Mouse (Mus musculus) spleen, adult 2 months (tissue): ENCODE results near the gene Vwc2. TPM values are rescaled to one million over a fixed set of nuclear protein-coding genes. Genes with fewer than 3 reads are reported as not detected.

Source experiments
- DNase-seq, 2 experiments: peaks; one replicate each; pipeline versions ENCODE4 v3.0.0 to v3.0.0-alpha.2; 2012 to 2021; ENCODE audit warnings: low spot score in 2 of 2, low read depth in 1 of 2
- H3K27ac ChIP-seq: fragments of 200-500 bp; 2 replicates; pipeline ENCODE4 v1.5.1; 2012; ENCODE audit warnings: low read length, inconsistent platforms; ENCODE audit not compliant: insufficient read depth
- H3K27me3 ChIP-seq: fragments of 200-500 bp; 2 replicates; pipeline ENCODE4 v1.6.1; 2012; ENCODE audit warnings: mild to moderate bottlenecking, moderate library complexity, low read length, inconsistent platforms; ENCODE audit not compliant: control insufficient read depth, insufficient read depth
- H3K36me3 ChIP-seq: fragments of 200-500 bp; 2 replicates; pipeline ENCODE4 v1.6.1; 2012; ENCODE audit warnings: mild to moderate bottlenecking, low read length, inconsistent platforms; ENCODE audit not compliant: control insufficient read depth, insufficient read depth
- H3K4me1 ChIP-seq: fragments of 200-500 bp; 2 replicates; pipeline ENCODE4 v1.6.1; 2011; ENCODE audit warnings: inconsistent platforms; ENCODE audit not compliant: control insufficient read depth, insufficient read depth, insufficient read length
- H3K4me3 ChIP-seq: fragments of 200-500 bp; 2 replicates; pipeline ENCODE4 v1.5.1; 2011; ENCODE audit warnings: mild to moderate bottlenecking, inconsistent platforms; ENCODE audit not compliant: insufficient read depth, insufficient read length; ENCODE audit errors: extremely low read depth
- CTCF ChIP-seq: fragments of 200-500 bp; IDR thresholded peaks from 2 replicates; pipeline ENCODE4 v1.5.1; 2011; ENCODE audit warnings: mild to moderate bottlenecking, inconsistent platforms; ENCODE audit not compliant: insufficient read depth, insufficient read length, insufficient replicate concordance; ENCODE audit errors: extremely low read depth
- POLR2A ChIP-seq: fragments of 200-500 bp; IDR thresholded peaks from 2 replicates; pipeline ENCODE4 v1.6.1; 2011; ENCODE audit warnings: low read depth, low read length, inconsistent platforms
- WGBS: fragments of 180-500 bp; shearing (Covaris S2); methylation state at CpG from one replicate; pipeline ENCODE4 v1.1.7; 2018; 5-methylcytosine and 5-hydroxymethylcytosine counted together
- polyA plus RNA-seq: library from polyadenylated mRNA; depleted of rRNA; stranded (reverse); fragments of >200 nt; gene quantifications from 2 replicates; pipeline ENCODE4 v1.2.3, GENCODE M21; 2012

Vwc2 gene
- polyA plus RNA-seq, 1 experiment, result 0.33 TPM

- Histone ChIP-seq H3K4me1 (no peaks in the 10 kb centered on the region), H3K27ac (no peak overlapping the region), H3K4me3 (no peak overlapping the region), H3K36me3 (no peaks in the 10 kb centered on the region), H3K27me3 (no peaks in the 10 kb centered on the region)
- no peak for DNase-seq
- no peak for TF ChIP-seq POLR2A
- TF ChIP-seq CTCF, result no peak
- WGBS, result 60% methylated on average over 3 of the region's 3 CpGs
Observed at GRCm38 (mm10) chr11:11108922-11109321, 5.1 kb upstream of the Vwc2 start.

DNA sequence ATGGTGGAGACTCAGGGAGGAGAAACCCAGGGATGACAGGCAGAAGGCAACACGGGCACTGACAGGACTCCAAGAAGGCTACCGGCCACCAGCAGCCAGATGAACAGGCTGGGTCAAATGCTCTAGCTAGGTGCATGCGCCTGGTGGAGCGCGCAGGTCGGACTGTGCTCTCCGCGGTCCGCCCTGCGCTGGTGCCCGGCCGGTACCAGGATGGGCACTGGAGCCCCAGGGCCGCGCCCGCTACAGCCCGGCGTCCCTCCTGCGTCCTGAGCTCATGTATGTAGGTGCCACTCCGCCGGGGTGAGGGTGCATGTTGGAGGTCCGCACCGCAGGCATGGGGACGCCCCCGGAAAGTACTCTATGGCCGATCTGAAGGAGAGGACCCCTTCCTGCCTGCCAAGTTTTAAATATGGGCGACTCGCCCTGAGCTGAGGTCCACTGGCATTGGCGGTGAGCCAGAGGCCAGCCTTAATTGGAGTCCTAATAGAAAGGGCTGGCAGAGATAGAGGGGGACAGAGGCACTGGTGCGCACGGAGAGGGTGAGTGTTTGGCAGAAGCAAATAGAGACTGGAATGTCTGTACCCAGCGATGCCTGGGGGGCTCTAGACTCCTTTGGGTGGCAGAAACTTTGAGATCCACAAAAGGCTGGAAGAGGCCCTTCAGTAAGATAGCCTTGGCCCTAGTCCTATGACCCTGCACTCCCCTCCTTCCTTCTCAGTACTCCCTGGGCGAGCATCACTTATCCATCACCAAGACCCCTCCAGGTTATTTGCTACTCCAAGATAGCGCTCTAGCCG is 409 bp downstream of the Vwc2 start:
- Histone ChIP-seq H3K27me3 (peaks cover 5% of the 10 kb centered on the region), H3K4me3 (no peak overlapping the region), H3K36me3 (no peaks in the 10 kb centered on the region), H3K27ac (no peak overlapping the region), H3K4me1 (no peaks in the 10 kb centered on the region)
- 8% methylated on average over 34 of the region's 34 CpGs for WGBS
- DNase-seq, result no peak
- TF ChIP-seq CTCF, result no peak
- no peak for TF ChIP-seq POLR2A

DNA sequence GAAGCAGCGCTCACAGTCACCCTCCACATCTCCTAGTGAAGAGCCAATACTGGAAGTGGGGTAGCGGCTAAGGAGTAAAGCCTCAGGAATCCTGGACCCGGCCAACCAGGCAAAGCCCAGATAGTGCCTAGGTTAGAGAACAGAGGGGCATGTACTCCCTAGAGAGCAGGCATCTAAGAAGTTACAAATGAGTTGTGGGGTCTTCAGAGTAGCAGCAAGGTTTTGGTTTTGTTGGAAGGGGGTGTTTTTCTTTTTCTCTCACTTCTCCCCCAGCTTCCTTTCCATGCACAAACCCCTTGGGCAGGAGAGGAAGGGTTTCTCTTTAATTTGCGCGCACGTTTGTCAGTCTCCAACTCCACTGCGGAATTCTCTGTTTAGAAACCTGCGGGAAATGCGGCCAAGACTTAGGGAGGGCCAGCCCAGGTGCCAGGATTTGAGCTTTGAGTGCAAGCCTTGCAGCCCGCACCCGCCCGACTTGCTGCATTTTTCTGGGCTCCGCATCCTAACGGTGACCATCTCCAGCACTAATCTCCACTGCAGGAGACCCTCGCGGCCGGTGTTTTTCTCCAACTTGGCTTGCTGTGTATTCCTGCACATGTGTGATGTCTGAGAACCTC is 1.1 kb downstream of the Vwc2 start:
- Histone ChIP-seq H3K27ac (no peak overlapping the region), H3K27me3 (peaks cover 5% of the 10 kb centered on the region), H3K4me3 (no peak overlapping the region), H3K4me1 (no peaks in the 10 kb centered on the region), H3K36me3 (no peaks in the 10 kb centered on the region)
- 4% methylated on average over 17 of the region's 17 CpGs for WGBS
- no peak for DNase-seq
- TF ChIP-seq POLR2A (no peak), CTCF (no peak)

DNA sequence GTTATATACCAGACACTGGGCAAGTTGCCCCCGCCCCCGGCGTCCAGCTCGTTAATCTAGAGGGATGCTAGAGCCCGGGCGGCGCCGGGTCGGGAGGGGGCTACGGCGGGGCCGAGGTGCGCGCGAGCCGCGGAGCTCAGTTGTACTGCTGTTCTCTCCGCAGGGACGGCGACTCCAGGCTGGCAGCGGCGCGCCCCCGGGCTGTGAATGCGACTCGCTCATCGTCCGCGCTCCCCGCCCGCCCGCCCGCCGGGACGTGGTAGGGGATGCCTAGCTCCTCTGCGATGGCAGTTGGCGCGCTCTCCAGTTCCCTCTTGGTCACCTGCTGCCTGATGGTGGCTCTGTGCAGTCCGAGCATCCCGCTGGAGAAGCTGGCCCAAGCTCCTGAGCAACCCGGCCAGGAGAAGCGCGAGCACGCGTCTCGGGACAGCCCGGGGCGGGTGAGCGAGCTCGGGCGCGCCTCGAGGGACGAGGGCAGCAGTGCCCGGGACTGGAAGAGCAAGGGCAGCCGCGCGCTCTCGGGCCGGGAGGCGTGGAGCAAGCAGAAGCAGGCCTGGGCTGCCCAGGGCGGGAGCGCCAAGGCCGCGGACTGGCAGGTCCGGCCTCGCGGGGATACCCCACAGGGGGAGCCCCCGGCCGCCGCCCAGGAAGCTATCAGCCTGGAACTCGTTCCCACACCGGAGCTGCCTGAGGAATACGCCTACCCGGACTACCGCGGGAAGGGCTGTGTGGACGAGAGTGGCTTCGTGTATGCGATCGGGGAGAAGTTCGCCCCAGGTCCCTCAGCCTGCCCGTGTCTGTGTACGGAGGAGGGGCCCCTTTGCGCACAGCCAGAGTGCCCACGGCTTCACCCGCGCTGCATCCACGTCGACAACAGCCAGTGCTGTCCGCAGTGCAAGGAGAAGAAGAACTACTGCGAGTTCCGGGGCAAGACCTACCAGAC is 1.9 kb downstream of the Vwc2 start:
- H3K27ac ChIP-seq, result no peak overlapping the region
- no peak overlapping the region for H3K4me3 ChIP-seq
- peaks cover 5% of the 10 kb centered on the region for H3K27me3 ChIP-seq
- DNase-seq, result no peak
- H3K4me1 ChIP-seq, result no peaks in the 10 kb centered on the region
- 3% methylated on average over 93 of the region's 93 CpGs for WGBS
- no peaks in the 10 kb centered on the region for H3K36me3 ChIP-seq
- no peak for TF ChIP-seq CTCF
- TF ChIP-seq POLR2A, result no peak

DNA sequence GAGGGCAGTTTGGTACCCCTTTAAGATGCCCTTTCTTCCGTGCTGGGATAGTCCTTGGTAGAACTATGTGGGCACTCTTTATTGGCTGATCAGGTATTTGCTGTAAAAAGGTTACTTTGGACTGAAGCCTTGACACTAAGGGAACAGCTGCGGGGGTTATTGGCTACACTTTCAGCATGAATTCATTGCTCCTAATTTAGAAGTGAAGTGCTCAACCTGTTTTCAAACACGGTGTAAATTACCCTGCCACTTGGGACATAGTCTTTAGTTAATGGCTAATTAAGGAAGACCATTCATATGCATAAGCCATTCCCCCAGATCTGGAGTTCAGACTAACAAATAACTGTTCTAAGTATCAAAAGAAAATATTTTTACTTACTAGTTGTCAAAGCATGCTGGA is 2.7 kb downstream of the Vwc2 start:
- H3K4me3 ChIP-seq, result no peak overlapping the region
- peaks cover 5% of the 10 kb centered on the region for H3K27me3 ChIP-seq
- WGBS, result 8% methylated on average over 3 of the region's 3 CpGs

DNA sequence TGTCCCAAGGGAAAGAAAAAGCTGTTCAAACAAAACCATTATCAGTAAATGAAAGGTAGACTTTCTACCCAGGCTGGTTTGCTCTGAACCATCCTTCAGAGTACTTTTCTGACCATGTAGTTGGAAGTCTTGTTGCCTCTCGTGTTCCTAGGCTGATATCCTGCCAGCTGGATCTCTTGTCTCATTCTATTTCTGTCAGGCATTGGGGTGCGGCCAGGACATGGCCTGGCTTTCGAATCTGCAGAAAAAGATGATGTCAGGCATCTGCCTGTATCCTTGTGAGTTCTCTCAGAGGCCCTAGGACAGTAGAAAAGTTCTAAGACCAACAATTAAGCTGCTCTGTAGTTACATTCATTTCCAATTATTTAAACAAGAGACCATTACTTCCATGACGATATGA is 8.8 kb downstream of the Vwc2 start:
- DNase-seq, result no peak
- no peak overlapping the region for H3K27ac ChIP-seq
- no peaks in the 10 kb centered on the region for H3K4me1 ChIP-seq
- H3K4me3 ChIP-seq, result no peak overlapping the region
- WGBS, result 75% methylated on average over 4 of the region's 4 CpGs
- H3K27me3 ChIP-seq, result no peaks in the 10 kb centered on the region
- TF ChIP-seq POLR2A, result no peak
- no peak for TF ChIP-seq CTCF
- no peaks in the 10 kb centered on the region for H3K36me3 ChIP-seq

More for the DNA sequence above, 2.7 kb downstream of the Vwc2 start:
- Histone ChIP-seq H3K36me3 (no peaks in the 10 kb centered on the region), H3K27ac (no peak overlapping the region), H3K4me1 (no peaks in the 10 kb centered on the region)
- DNase-seq, result no peak
- no peak for TF ChIP-seq POLR2A
- no peak for TF ChIP-seq CTCF
